Mouse (Mus musculus): ENCODE data around the gene Olfr160.

The Olfr160 gene

DNA sequence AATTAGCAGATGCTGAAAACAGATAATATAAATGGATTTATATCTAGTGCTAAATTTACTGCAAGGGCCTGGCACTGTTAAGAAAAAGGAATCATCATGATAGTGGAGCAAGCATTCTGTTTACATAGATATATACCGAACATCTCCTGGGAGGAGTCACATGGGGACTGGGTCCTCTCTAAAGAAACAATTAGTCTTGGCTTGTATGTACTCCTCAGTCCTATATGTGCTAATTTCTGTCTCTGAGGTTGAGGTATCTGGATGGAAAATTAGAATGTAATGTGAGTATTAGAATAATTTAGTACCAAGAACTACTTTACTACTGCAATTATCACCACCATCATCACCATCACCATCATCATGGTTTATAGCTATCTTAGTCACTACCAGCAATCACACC is at the start of gene Olfr160:
TSS of gene Olfr160 (minus strand) at position 101 of the 400 bp plus-strand sequence.
- no peak for DNase-seq (ENCODE audit: low spot score)

- no peak for DNase-seq (ENCODE audit: low spot score)
Observed at GRCm38 (mm10) chr9:37762541-37762940, 46.5 kb upstream of the Olfr160 start.

DNA sequence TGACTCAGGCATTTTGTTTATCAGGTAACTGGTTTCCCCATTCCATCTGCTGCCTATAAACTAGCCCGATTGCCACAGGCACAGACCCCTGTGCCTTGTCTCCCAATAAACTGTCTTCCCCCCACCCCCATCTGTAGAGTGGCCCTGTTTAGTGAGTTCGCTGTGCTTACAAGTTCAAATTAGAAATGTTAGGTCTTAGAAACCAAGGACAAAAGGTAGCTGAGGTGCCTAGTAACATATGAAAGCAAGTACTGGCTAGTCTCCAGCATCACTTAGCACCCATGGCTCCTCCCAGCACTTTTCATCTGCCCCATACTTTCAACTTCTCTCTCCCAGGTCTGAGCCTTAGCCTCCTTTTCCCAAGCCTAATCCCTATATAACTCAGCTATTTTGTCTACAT is 45.7 kb upstream of the Olfr160 start:
- no peak for DNase-seq (ENCODE audit: low spot score)

DNA sequence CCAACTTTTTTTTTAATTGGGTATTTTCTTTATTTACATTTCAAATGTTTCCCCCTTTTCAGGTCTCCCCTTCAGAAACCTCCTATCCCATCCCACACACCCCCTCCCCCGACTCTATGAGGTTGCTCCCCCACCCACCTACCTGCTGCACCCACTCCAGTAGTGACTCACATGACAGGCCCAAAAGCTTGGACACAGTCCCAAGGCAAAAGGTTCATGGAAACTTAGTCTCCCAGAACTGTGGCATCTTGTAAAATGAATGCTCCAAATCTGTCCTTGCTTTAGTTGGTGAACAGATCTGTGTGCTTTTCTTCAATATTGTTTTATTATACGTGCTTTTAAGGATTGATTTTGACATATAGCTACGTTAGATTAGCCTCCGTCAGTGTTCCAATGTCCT is 36.0 kb upstream of the Olfr160 start:
- no peak for DNase-seq (ENCODE audit: low spot score)

- DNase-seq (ENCODE audit: low spot score), result no peak
Observed at GRCm38 (mm10) chr9:37751467-37751866, 35.4 kb upstream of the Olfr160 start.

GRCm38 (mm10) chr9:37750319-37751075 is 34.4 kb upstream of the Olfr160 start:
- DNase-seq (ENCODE audit: low spot score), result no peak

DNA sequence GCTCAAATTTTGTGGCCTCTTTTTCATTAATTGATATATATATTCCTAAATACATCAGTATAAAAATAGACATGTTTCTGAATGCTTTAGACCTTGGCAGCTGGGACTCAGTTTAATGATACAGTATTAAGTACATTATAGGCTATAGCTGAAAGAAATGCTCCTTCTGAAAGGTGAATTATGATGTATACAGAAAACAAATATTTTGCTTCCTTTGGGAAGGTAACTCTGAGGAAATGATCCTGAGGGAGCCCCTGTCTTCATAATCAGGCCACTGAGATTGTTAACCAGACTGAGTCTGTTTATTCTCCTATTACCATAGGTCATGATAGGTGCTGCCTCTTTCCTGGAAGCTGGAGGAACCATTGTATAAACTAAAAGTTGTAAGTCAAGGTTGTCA is 28.8 kb upstream of the Olfr160 start, which contains the start of gene Olfr874:
TSS of gene Olfr874 (plus strand) at position 301 of the 400 bp plus-strand sequence.
- no peak for DNase-seq (ENCODE audit: low spot score)

DNA sequence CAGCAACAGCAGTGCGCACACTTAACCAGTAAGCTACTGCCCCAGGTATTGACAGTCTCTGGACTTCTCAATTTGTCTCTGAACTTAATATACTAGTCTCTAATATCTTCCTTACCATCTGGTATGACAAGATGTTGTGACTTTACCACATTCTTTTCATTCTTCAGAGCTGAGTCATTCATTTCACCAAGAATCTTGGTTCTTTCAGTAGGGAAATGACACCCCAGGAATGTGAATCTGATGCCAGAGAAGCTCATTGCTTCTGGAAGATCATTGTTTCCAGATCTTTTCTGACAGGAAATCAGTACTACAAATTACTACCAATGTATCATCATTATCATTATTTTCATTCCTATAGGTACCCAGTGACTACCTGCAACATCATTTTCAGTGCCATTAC is 18.3 kb upstream of the Olfr160 start:
- DNase-seq (ENCODE audit: low spot score), result no peak

DNA sequence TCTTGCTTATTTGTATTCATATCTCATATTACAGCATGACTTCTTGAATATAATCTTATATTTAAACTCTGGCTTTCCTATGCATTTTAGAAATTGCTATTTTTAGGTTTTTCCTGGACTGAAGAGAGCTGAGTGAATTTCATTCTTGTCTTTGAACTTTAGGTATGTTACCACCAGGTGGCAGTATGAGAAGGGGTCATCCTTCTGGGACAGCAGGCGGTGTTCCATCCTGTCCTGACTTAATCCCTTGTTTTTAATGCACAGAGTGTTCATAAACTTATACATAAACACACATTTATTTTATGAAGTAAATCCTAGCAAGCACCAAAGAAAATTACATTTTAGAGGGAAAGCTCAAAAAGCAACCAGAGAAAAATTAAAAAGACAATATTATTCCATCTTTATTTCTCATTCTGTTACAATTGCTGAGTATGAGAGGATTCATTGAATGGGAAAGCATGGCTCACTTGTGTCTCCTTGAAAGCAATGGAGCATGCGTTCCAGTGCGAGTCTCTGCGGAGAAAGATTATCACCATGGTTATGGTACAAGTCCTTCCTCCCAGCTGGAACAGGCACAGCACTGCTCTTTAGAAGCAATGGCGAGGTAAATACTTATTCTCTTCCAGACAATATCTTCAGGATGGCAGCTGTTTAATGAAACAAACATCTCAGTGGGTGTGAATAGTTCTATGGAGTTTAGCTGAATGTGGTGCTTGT is 25.9 kb downstream of the Olfr160 start:
- DNase-seq (ENCODE audit: low spot score), result peak; percentile 26

GRCm38 (mm10) chr9:37687941-37688303 is 28.1 kb downstream of the Olfr160 start:
- no peak for DNase-seq (ENCODE audit: low spot score)

- DNase-seq (ENCODE audit: low spot score), result peak; percentile 37
Observed at GRCm38 (mm10) chr9:37687288-37687940, 28.6 kb downstream of the Olfr160 start.

GRCm38 (mm10) chr9:37681123-37681522 is 34.9 kb downstream of the Olfr160 start:
- DNase-seq (ENCODE audit: low spot score), result no peak

- no peak for DNase-seq (ENCODE audit: low spot score)
Observed at GRCm38 (mm10) chr9:37675287-37675686, 40.8 kb downstream of the Olfr160 start.

DNA sequence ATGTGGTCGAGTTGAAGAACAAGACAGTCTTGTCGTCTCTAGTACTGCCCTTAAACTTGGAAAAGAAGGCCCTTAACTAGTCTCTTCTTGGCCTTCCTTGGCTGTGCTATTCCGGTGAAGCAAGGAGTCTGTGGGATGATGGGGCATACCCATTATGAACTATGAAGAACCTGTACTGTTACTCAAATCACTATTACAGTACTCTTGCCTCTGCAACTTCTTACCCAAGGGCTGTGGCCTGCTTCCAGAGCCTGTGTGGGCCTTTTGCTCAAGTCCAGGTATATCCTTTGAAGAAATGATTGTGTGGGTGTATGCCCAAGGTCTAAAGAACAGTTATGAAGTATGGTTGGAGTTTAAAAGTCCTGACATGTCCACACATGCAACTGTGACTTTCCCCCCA is 45.8 kb downstream of the Olfr160 start:
- DNase-seq (ENCODE audit: low spot score), result no peak

GRCm38 (mm10) chr9:37669678-37670077 is 46.4 kb downstream of the Olfr160 start:
- DNase-seq (ENCODE audit: low spot score), result no peak

DNA sequence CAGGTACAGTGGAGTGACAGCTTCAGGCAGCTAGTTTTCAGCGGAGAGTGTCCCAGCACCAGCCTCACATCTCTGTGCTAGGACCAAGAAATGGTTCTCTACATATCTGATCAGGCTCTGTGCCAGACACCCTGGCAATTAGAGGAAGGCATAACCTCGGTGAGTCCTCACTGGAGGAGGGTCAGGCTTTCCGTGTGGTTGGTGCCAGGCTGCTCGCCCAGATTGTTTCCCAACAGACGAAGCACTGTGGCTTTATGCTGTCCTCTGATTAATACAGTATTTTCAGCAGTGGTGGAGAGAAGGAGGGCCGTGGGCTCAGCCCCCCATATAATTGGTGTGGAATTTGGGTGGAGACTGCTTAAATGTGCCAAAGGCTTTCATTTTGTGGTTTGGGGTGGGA is 46.9 kb downstream of the Olfr160 start, which contains the start of gene Panx3:
TSS of gene Panx3 (minus strand) at position 121 of the 400 bp plus-strand sequence.
- DNase-seq (ENCODE audit: low spot score), result peak; percentile 62

DNA sequence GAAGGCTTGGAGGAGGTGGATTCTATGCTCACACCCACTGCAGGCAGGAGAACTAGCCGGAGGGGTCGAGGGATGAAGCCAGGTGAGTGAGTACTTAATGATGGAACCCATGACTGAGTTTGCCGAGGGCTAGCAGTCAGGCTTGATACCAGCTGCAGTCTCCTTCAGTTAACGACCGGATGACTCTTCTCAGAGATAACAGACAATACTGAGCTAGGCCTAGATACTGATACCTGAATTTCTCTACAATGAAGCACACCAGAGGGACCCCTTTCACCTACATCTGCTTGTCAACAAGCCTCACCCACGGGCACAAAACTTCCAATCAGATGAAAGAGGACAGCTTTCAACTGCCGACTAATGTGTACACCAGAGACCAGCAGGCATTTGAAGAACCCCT is 50.0 kb downstream of the Olfr160 start:
- DNase-seq (ENCODE audit: low spot score), result no peak

GRCm38 (mm10) chr9:37664604-37665003 is 51.4 kb downstream of the Olfr160 start:
- DNase-seq (ENCODE audit: low spot score), result no peak

DNA sequence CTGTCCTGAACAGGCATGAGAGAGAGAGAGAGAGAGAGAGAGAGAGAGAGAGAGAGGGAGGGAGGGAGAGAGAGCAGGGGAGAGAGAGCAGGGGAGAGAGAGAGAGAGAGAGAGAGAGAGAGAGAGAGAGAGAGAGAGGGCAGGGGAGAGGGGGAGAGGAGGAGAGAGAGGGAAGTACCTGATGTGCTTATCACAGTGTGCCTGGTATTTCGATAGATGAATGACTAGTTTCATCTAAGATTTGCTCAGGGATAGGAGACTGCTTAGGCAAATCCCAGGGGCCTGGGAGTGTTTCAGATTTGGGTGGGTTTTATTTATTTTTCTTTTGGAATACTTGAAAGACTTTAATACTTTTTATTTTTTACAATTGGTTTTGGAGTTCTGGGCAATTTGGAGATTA is 52.8 kb downstream of the Olfr160 start:
- DNase-seq (ENCODE audit: low spot score), result no peak

GRCm38 (mm10) chr9:37659413-37659812 is 56.6 kb downstream of the Olfr160 start:
- DNase-seq (ENCODE audit: low spot score), result no peak
